Mouse (Mus musculus): Measurements from ENCODE around the gene Galnt16.

GRCm38 (mm10) chr12:80566502-80566901 is 48.4 kb downstream of the Galnt16 start:
- TF ChIP-seq CTCF (IDR thresholded peaks at IDR 0.05; ENCODE audit: low read depth, low read length) (no peak), POLR2A (IDR thresholded peaks at IDR 0.05; ENCODE audit: borderline replicate concordance, low read depth, low read length) (no peak)
